Mouse (Mus musculus) bone marrow, adult 2 months (tissue): ENCODE results near the gene Ddx1.

ENCODE experiments used
- CTCF ChIP-seq: fragments of 200-500 bp; IDR thresholded peaks from 2 replicates; pipeline ENCODE4 v1.5.1; 2011; ENCODE audit warnings: low read length, control low read depth; ENCODE audit not compliant: control insufficient read depth, insufficient read depth
- POLR2A ChIP-seq: fragments of 200-500 bp; IDR thresholded peaks from 2 replicates; pipeline ENCODE4 v1.6.1; 2011; ENCODE audit warnings: low read depth, mild to moderate bottlenecking, control low read depth, low read length, borderline replicate concordance; ENCODE audit not compliant: control insufficient read depth

DNA sequence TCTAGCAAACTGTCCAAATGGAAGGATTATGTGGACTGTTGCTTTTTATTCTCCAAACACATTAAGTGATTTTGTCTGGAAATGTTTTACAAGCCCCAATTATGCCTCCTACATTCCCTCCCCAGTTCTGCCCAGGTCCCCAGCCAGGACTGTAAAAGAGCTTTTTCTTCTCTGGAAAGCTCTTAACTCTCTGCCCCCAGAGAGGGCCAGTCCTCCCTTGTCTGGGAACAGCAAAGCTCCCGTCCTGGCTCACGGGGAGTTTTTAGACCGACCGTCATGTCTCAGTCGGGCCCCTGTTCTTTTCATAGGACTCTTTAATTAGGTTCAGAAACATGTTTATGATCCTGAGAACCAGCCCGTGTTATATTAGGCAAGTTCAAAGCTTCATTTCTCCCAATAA is 75.0 kb downstream of the Ddx1 start:
- TF ChIP-seq CTCF: no peak
- no peak for TF ChIP-seq POLR2A
